Mouse (Mus musculus) CH12.LX (cell line): ENCODE data around the gene Sept3. TPM values are rescaled to one million over a fixed set of nuclear protein-coding genes. Genes with fewer than 3 reads are reported as not detected.

Experiments used
- DNase-seq: peaks from one replicate; pipeline ENCODE4 v3.0.0-alpha.2; 2013; ENCODE audit errors: extremely low read depth
- H3K27ac ChIP-seq: 2 replicates; pipeline ENCODE4 v1.5.1; 2012; ENCODE audit warnings: low read depth, mild to moderate bottlenecking, control low read depth, moderate library complexity; ENCODE audit not compliant: insufficient read depth
- H3K27me3 ChIP-seq: replicated peaks from 2 replicates; pipeline ENCODE3; 2012; ENCODE audit warnings: inconsistent platforms
- H3K36me3 ChIP-seq, 2 experiments: replicated peaks in 1 of 2; 2 replicates each; pipeline versions ENCODE3 to v1.6.1; 2012; ENCODE audit warnings: inconsistent platforms in 1 of 2, low read length in 1 of 2, mild to moderate bottlenecking in 1 of 2, mixed read lengths in 1 of 2, moderate library complexity in 1 of 2; ENCODE audit not compliant: control insufficient read depth in 1 of 2, insufficient read depth in 1 of 2
- H3K4me1 ChIP-seq, 2 experiments: 2 replicates each; pipeline ENCODE4 v1.6.1; 2012; ENCODE audit warnings: inconsistent platforms in 1 of 2, moderate library complexity in 1 of 2; ENCODE audit not compliant: insufficient read depth in 2 of 2, control insufficient read depth in 1 of 2
- H3K4me2 ChIP-seq: 2 replicates; pipeline ENCODE4 v1.6.1; 2012; ENCODE audit warnings: low read depth, mild to moderate bottlenecking, control low read depth; ENCODE audit not compliant: poor library complexity, insufficient read depth, severe bottlenecking
- H3K4me3 ChIP-seq, 3 experiments: fragments of 150-350 bp in 1 of 3; sonication (generic) in 1 of 3; replicated peaks in 1 of 3; 2 replicates each; pipeline versions ENCODE3 to v1.5.1; 2011 to 2012; ENCODE audit warnings: low read depth in 2 of 3, low read length in 2 of 3, mild to moderate bottlenecking in 2 of 3, moderate library complexity in 2 of 3, control low read depth in 1 of 3, improper control_type of control experiment in 1 of 3, inconsistent platforms in 1 of 3, mixed read lengths in 1 of 3; ENCODE audit not compliant: poor library complexity in 1 of 3
- H3K79me2 ChIP-seq: replicated peaks from 2 replicates; pipeline ENCODE4 v1.6.1; 2012; ENCODE audit warnings: mild to moderate bottlenecking, moderate library complexity; ENCODE audit not compliant: control insufficient read depth, poor library complexity, insufficient read depth, severe bottlenecking; ENCODE audit errors: extremely low read depth
- H3K9ac ChIP-seq: 2 replicates; pipeline ENCODE4 v1.6.1; 2012; ENCODE audit warnings: low read depth, mild to moderate bottlenecking, control low read depth, moderate library complexity; ENCODE audit not compliant: insufficient read depth
- H3K9me3 ChIP-seq: replicated peaks from 2 replicates; pipeline ENCODE3; 2012; ENCODE audit warnings: low read length, inconsistent platforms, mixed read lengths
- CTCF ChIP-seq, 2 experiments: IDR thresholded peaks in 1 of 2; conservative IDR thresholded peaks in 1 of 2; 2 replicates each; pipeline ENCODE4 v1.5.1; 2011 to 2012; ENCODE audit warnings: low read depth in 2 of 2, low read length in 2 of 2, improper control_type of control experiment in 1 of 2, inconsistent platforms in 1 of 2, mild to moderate bottlenecking in 1 of 2, moderate library complexity in 1 of 2
- EP300 ChIP-seq: IDR thresholded peaks from 2 replicates; pipeline ENCODE4 v1.6.1; 2011; ENCODE audit warnings: low read length, improper control_type of control experiment
- IRF4 ChIP-seq: IDR thresholded peaks from 2 replicates; pipeline ENCODE4 v1.6.1; 2014; ENCODE audit warnings: low read depth, mild to moderate bottlenecking, inconsistent platforms, low read length, improper control_type of control experiment
- JUN ChIP-seq: IDR thresholded peaks from 2 replicates; pipeline ENCODE4 v1.6.1; 2011; ENCODE audit warnings: low read depth, mild to moderate bottlenecking, low read length, improper control_type of control experiment, moderate library complexity; ENCODE audit not compliant: insufficient read depth
- JUND ChIP-seq: conservative IDR thresholded peaks from 2 replicates; pipeline ENCODE4 v1.6.1; 2011; ENCODE audit warnings: low read depth, low read length, improper control_type of control experiment
- KAT2A ChIP-seq: IDR thresholded peaks from 2 replicates; pipeline ENCODE4 v1.6.1; 2012; ENCODE audit warnings: low read length, improper control_type of control experiment, inconsistent platforms; ENCODE audit not compliant: insufficient replicate concordance
- NELFE ChIP-seq: IDR thresholded peaks from 2 replicates; pipeline ENCODE4 v1.6.1; 2011; ENCODE audit warnings: low read depth, low read length, improper control_type of control experiment
- RAD21 ChIP-seq: IDR thresholded peaks from 2 replicates; pipeline ENCODE4 v1.6.1; 2011; ENCODE audit warnings: low read depth, mild to moderate bottlenecking, low read length, improper control_type of control experiment, moderate library complexity
- RCOR1 ChIP-seq: conservative IDR thresholded peaks from 2 replicates; pipeline ENCODE4 v1.6.1; 2012; ENCODE audit warnings: low read depth, mild to moderate bottlenecking, inconsistent platforms, low read length, improper control_type of control experiment
- SMC3 ChIP-seq: IDR thresholded peaks from 2 replicates; pipeline ENCODE4 v1.6.1; 2011; ENCODE audit warnings: low read depth, low read length, improper control_type of control experiment
- TCF12 ChIP-seq: IDR thresholded peaks from 2 replicates; pipeline ENCODE4 v1.6.1; 2014; ENCODE audit warnings: low read depth, mild to moderate bottlenecking, inconsistent platforms, low read length, improper control_type of control experiment
- UBTF ChIP-seq: IDR thresholded peaks from 2 replicates; pipeline ENCODE4 v1.6.1; 2012; ENCODE audit warnings: low read depth, mild to moderate bottlenecking, inconsistent platforms, low read length, improper control_type of control experiment, moderate library complexity
- ZC3H11A ChIP-seq: IDR thresholded peaks from 2 replicates; pipeline ENCODE4 v1.6.1; 2012; ENCODE audit warnings: low read depth, mild to moderate bottlenecking, inconsistent platforms, low read length, improper control_type of control experiment
- ZNF384 ChIP-seq: IDR thresholded peaks from 2 replicates; pipeline ENCODE4 v1.6.1; 2012; ENCODE audit warnings: low read depth, low read length, improper control_type of control experiment, inconsistent platforms
- dilution Hi-C: fragments of 300-500 bp; cut with MboI; formaldehyde crosslinking; loops from 2 replicates; pipeline ENCODE4 v1.14.3; 2020; ENCODE audit warnings: low sequenced_read_pairs; ENCODE audit not compliant: extremely low pct_unique_long_range_greater_than_20kb, extremely low pct_ligation_motif_present
- in situ Hi-C: fragments of 300-500 bp; cut with MboI; formaldehyde crosslinking; loops from 3 replicates; pipeline ENCODE4 v1.14.3; 2019; ENCODE audit warnings: low sequenced_read_pairs, low pct_ligation_motif_present, low pct_unique_long_range_greater_than_20kb, mixed read lengths
- polyA plus RNA-seq: library from polyadenylated mRNA; unstranded; fragments of >175 nt; gene quantifications from 2 replicates; pipeline ENCODE4 v1.2.1, GENCODE M21; 2012; ENCODE audit warnings: low read depth; ENCODE audit not compliant: insufficient read length
- total RNA-seq, 2 experiments: library from RNA; depleted of rRNA; stranded (reverse); fragments of 300-350 nt in 1 of 2; fragments of >200 nt in 1 of 2; gene quantifications; 2 replicates each; pipeline ENCODE4 v1.2.3; 2012 to 2014

The Sept3 gene
- total and polyA plus RNA-seq, 3 experiments, result 0.04 to 0.07 TPM; not detected in 1

DNA sequence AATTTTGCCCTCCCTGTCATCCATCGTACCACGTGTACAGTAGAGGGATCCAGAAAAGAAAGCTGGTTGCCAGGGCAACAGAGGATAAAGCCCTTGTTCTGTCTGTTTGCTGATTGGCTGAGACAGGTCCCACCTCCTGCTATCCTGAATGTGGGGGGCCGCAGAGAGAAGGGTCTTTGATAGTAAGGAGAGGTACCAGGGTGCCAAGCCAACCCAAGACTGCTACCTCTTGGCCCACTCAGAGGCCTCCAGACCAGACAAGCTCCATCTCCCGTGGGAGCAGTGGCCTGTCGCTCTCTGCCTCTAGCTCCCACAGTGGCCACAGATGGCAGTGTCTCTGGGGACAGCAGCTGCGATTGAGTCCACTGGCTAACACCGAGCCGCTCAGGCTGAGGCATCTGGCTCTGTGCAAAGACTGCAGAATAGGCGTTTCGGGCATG lies 18.7 kb upstream of the Sept3 start:
- no peaks in the 10 kb centered on the region for H3K79me2 ChIP-seq
- no peak for TF ChIP-seq EP300
- TF ChIP-seq CTCF (conservative IDR thresholded peaks at IDR 0.05 in 1 of 2, IDR thresholded peaks at IDR 0.05 in 1 of 2; ENCODE audit: low read depth in 2 of 2, low read length in 2 of 2), result peak in 1 of 2 experiments; percentile 21; a peak in 1 of 4 replicates
- no peak for TF ChIP-seq KAT2A
- TF ChIP-seq TCF12, result peak; percentile 33; the same call in 1 of the 2 replicates
- TF ChIP-seq JUN, result no peak
- H3K4me1 ChIP-seq, result peaks cover 8 to 17% of the 10 kb centered on the region in 2 experiments
- H3K27me3 ChIP-seq, result peaks cover 67% of the 10 kb centered on the region
- H3K27ac ChIP-seq, result no peak overlapping the region
- H3K9me3 ChIP-seq, result peaks cover 18% of the 10 kb centered on the region
- H3K9ac ChIP-seq, result no peak overlapping the region
- H3K4me2 ChIP-seq, result no peak overlapping the region
- no peaks in the 10 kb centered on the region for H3K36me3 ChIP-seq
- peak; percentile 35 for DNase-seq
- dilution Hi-C loops, result no loop called here
- in situ Hi-C loops, result loop anchor here (25.0 kb wide), 1 partner anchor 831 kb away; the partner anchor contains the start of gene Serhl
- H3K4me3 ChIP-seq, result no peak overlapping the region

DNA sequence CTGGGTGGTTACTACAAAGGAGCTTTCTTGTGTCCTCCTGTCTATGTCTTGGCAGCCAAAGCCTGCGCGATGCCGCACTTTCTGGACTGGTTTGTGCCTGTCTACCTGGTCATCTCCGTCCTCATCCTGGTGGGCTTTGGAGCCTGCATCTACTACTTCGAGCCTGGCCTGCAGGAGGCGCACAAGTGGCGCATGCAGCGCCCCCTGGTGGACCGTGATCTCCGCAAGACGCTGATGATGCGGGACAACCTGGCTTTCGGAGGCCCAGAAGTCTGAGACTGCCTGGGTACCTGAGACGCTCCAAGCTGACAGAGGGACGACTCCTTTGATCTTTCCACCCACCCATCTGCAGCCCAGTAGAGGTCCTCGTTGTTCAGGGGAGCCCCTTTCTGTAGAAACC lies 15.2 kb upstream of the Sept3 start:
- dilution Hi-C loops (no loop called here), in situ Hi-C loops (loop anchor here (25.0 kb wide), 1 partner anchor 828 kb away; the partner anchor contains the start of gene Serhl)
- no peaks in the 10 kb centered on the region for H3K36me3 ChIP-seq
- no peak overlapping the region for H3K27ac ChIP-seq
- peak; percentile 64 for DNase-seq
- no peak for TF ChIP-seq UBTF
- no peak for TF ChIP-seq JUND
- peak; percentile 10; the same call in 1 of the 2 replicates for TF ChIP-seq IRF4
- TF ChIP-seq ZC3H11A, result 0 out of 2 replicates have a peak, but pooled peaks have one; percentile 11
- TF ChIP-seq KAT2A, result no peak
- TF ChIP-seq ZNF384, result peak; percentile 27; the same call in 1 of the 2 replicates
- TF ChIP-seq NELFE, result peak; percentile 95; the same call in 1 of the 2 replicates
- 0 out of 2 replicates have a peak, but pooled peaks have one; percentile 32 for TF ChIP-seq TCF12
- no peak for TF ChIP-seq RCOR1
- TF ChIP-seq CTCF (conservative IDR thresholded peaks at IDR 0.05 in 1 of 2, IDR thresholded peaks at IDR 0.05 in 1 of 2; ENCODE audit: low read depth in 2 of 2, low read length in 2 of 2), result peak; percentile 80 to 100
- peak; percentile 87 for TF ChIP-seq SMC3
- TF ChIP-seq RAD21, result peak; percentile 43
- H3K27me3 ChIP-seq, result peaks cover 89% of the 10 kb centered on the region
- no peaks in the 10 kb centered on the region for H3K79me2 ChIP-seq
- H3K4me2 ChIP-seq, result no peak overlapping the region
- peaks cover 10% of the 10 kb centered on the region for H3K9me3 ChIP-seq
- H3K4me1 ChIP-seq, result peaks cover 8 to 17% of the 10 kb centered on the region in 2 experiments
- H3K4me3 ChIP-seq, result no peak overlapping the region
- no peak overlapping the region for H3K9ac ChIP-seq
